Mouse (Mus musculus): ENCODE measurements around the gene Cenpq. TPM values are rescaled to one million over a fixed set of nuclear protein-coding genes. Genes with fewer than 3 reads are reported as not detected.

Cenpq gene
- polyA plus RNA-seq, 1 experiment from 2014 or later = 22.6 TPM

- DNase-seq (ENCODE audit: low spot score) = no peak
- Histone ChIP-seq H3K4me1 (replicated peaks; ENCODE audit: control insufficient read depth, insufficient read depth, low read length) (no peaks in the 10 kb centered on the region), H3K9ac (ENCODE audit: low read length) (no peak overlapping the region), H3K9me3 (ENCODE audit: control insufficient read depth, low read length) (no peaks in the 10 kb centered on the region), H3K27ac (ENCODE audit: low read depth) (no peak overlapping the region), H3K4me3 (ENCODE audit: low read depth, low read length) (peak overlapping the region; percentile 69), H3K4me2 (ENCODE audit: low read length) (peak overlapping the region; percentile 88), H3K27me3 (replicated peaks; ENCODE audit: control insufficient read depth, insufficient read depth, low read length) (no peaks in the 10 kb centered on the region), H3K36me3 (ENCODE audit: control insufficient read depth, insufficient read depth, low read length) (no peaks in the 10 kb centered on the region)
- WGBS = 35% methylated on average over 3 of the region's 3 CpGs
- no peak for ATAC-seq (replicated peaks; ENCODE audit: low FRiP score, low TSS enrichment, low read depth)
Measured at GRCm38 (mm10) chr17:40877741-40878140, 57.1 kb downstream of the Cenpq start.

- ATAC-seq (replicated peaks; ENCODE audit: low FRiP score, low TSS enrichment, low read depth) = no peak
- no peak overlapping the region for H3K27ac ChIP-seq (ENCODE audit: low read depth)
- H3K4me2 ChIP-seq (ENCODE audit: low read length) = no peak overlapping the region
- H3K27me3 ChIP-seq (replicated peaks; ENCODE audit: control insufficient read depth, insufficient read depth, low read length) = no peaks in the 10 kb centered on the region
- H3K9ac ChIP-seq (ENCODE audit: low read length) = no peak overlapping the region
- WGBS = 91% methylated on average over 1 of the region's 1 CpGs
- H3K4me1 ChIP-seq (replicated peaks; ENCODE audit: control insufficient read depth, insufficient read depth, low read length) = no peaks in the 10 kb centered on the region
- H3K9me3 ChIP-seq (ENCODE audit: control insufficient read depth, low read length) = no peaks in the 10 kb centered on the region
- DNase-seq (ENCODE audit: low spot score) = no peak
- no peaks in the 10 kb centered on the region for H3K36me3 ChIP-seq (ENCODE audit: control insufficient read depth, insufficient read depth, low read length)
- no peak overlapping the region for H3K4me3 ChIP-seq (ENCODE audit: low read depth, low read length)
Measured at GRCm38 (mm10) chr17:40875568-40875967, 59.3 kb downstream of the Cenpq start.

GRCm38 (mm10) chr17:40874701-40875100 lies 60.1 kb downstream of the Cenpq start:
- no peaks in the 10 kb centered on the region for H3K9me3 ChIP-seq (ENCODE audit: control insufficient read depth, low read length)
- DNase-seq (ENCODE audit: low spot score) = no peak
- H3K9ac ChIP-seq (ENCODE audit: low read length) = no peak overlapping the region
- no peak for ATAC-seq (replicated peaks; ENCODE audit: low FRiP score, low TSS enrichment, low read depth)
- 76% methylated on average over 3 of the region's 3 CpGs for WGBS
- no peak overlapping the region for H3K27ac ChIP-seq (ENCODE audit: low read depth)
- H3K4me3 ChIP-seq (ENCODE audit: low read depth, low read length) = no peak overlapping the region
- no peak overlapping the region for H3K4me2 ChIP-seq (ENCODE audit: low read length)
- no peaks in the 10 kb centered on the region for H3K27me3 ChIP-seq (replicated peaks; ENCODE audit: control insufficient read depth, insufficient read depth, low read length)
- H3K4me1 ChIP-seq (replicated peaks; ENCODE audit: control insufficient read depth, insufficient read depth, low read length) = no peaks in the 10 kb centered on the region
- H3K36me3 ChIP-seq (ENCODE audit: control insufficient read depth, insufficient read depth, low read length) = no peaks in the 10 kb centered on the region

GRCm38 (mm10) chr17:40873582-40874011 lies 61.2 kb downstream of the Cenpq start:
- H3K36me3 ChIP-seq (ENCODE audit: control insufficient read depth, insufficient read depth, low read length) = no peaks in the 10 kb centered on the region
- peak; percentile 73; the same call in 1 of the 2 replicates for ATAC-seq (replicated peaks; ENCODE audit: low FRiP score, low TSS enrichment, low read depth)
- no peak overlapping the region for H3K9ac ChIP-seq (ENCODE audit: low read length)
- no peak for DNase-seq (ENCODE audit: low spot score)
- 34% methylated on average over 2 of the region's 2 CpGs for WGBS
- H3K4me2 ChIP-seq (ENCODE audit: low read length) = no peak overlapping the region
- no peak overlapping the region for H3K27ac ChIP-seq (ENCODE audit: low read depth)
- H3K9me3 ChIP-seq (ENCODE audit: control insufficient read depth, low read length) = no peaks in the 10 kb centered on the region
- no peak overlapping the region for H3K4me3 ChIP-seq (ENCODE audit: low read depth, low read length)
- no peaks in the 10 kb centered on the region for H3K4me1 ChIP-seq (replicated peaks; ENCODE audit: control insufficient read depth, insufficient read depth, low read length)
- no peaks in the 10 kb centered on the region for H3K27me3 ChIP-seq (replicated peaks; ENCODE audit: control insufficient read depth, insufficient read depth, low read length)

Other genes with a start within 250 kb of the Cenpq start
- gene Esp1, start 207.9 kb downstream of the Cenpq start, polyA plus RNA-seq (2014; fragmentation: Nextera tagmentation; extraction: Ambion mirVana) = not detected in 2 replicates
- not detected in 2 replicates for gene Crisp2, start 128.0 kb downstream of the Cenpq start, polyA plus RNA-seq (2014; fragmentation: Nextera tagmentation; extraction: Ambion mirVana)
- gene Rhag, start 123.9 kb downstream of the Cenpq start, polyA plus RNA-seq (2014; fragmentation: Nextera tagmentation; extraction: Ambion mirVana) = 0.36 and 0.42 TPM in 2 replicates
- 3.8 and 4.0 TPM in 2 replicates for gene 9130008F23Rik, start 54.5 kb downstream of the Cenpq start, polyA plus RNA-seq (2014; fragmentation: Nextera tagmentation; extraction: Ambion mirVana)
- not detected in 2 replicates for gene Glyatl3, start 20.7 kb downstream of the Cenpq start, polyA plus RNA-seq (2014; fragmentation: Nextera tagmentation; extraction: Ambion mirVana)
- gene Mut, start 362 bp downstream of the Cenpq start, polyA plus RNA-seq (2014; fragmentation: Nextera tagmentation; extraction: Ambion mirVana) = 38.6 and 39.8 TPM in 2 replicates

All from intestine, embryonic 14.5 days (tissue).